Mouse (Mus musculus) intestine, embryonic 15.5 days (tissue): ENCODE measurements around the gene Casc4. TPM values are rescaled to one million over a fixed set of nuclear protein-coding genes. Genes with fewer than 3 reads are reported as not detected.
A peak's percentile ranks its signal among the peaks of the same experiment; 100 is the strongest.
"Not testable (repeated sequence)": the region's sequence is repeated elsewhere in the genome, so short reads cannot be mapped to it uniquely, and the experiment has no call there.

Source experiments
- ATAC-seq: fragments of 200-750 bp; cut with Nextera tagmentation; 2 replicates; pipeline ENCODE4 v1.8.0; 2017; ENCODE audit warnings: moderate TSS enrichment, moderate library complexity
- H3K27ac ChIP-seq: fragments of 300-500 bp; sonication (generic); 2 replicates; pipeline ENCODE4 v1.5.1; 2015; ENCODE audit warnings: mild to moderate bottlenecking, inconsistent platforms
- H3K27me3 ChIP-seq: fragments of 300-500 bp; sonication (generic); replicated peaks from 2 replicates; pipeline ENCODE4 v1.6.1; 2015; ENCODE audit warnings: inconsistent platforms
- H3K36me3 ChIP-seq: fragments of 300-500 bp; sonication (generic); 2 replicates; pipeline ENCODE4 v1.6.1; 2015; ENCODE audit warnings: inconsistent platforms
- H3K4me1 ChIP-seq: fragments of 300-500 bp; sonication (generic); replicated peaks from 2 replicates; pipeline ENCODE4 v1.6.1; 2015; ENCODE audit warnings: inconsistent platforms
- H3K4me2 ChIP-seq: fragments of 300-500 bp; sonication (generic); replicated peaks from 2 replicates; pipeline ENCODE4 v1.6.1; 2015; ENCODE audit warnings: mild to moderate bottlenecking, inconsistent platforms
- H3K4me3 ChIP-seq: fragments of 300-500 bp; sonication (generic); replicated peaks from 2 replicates; pipeline ENCODE4 v1.5.1; 2015; ENCODE audit warnings: inconsistent platforms
- H3K9ac ChIP-seq: fragments of 300-500 bp; sonication (generic); 2 replicates; pipeline ENCODE4 v1.6.1; 2015; ENCODE audit warnings: inconsistent platforms
- H3K9me3 ChIP-seq: fragments of 300-500 bp; sonication (generic); 2 replicates; pipeline ENCODE4 v1.6.1; 2016; ENCODE audit warnings: inconsistent platforms
- WGBS: fragments of 180-500 bp; shearing (Covaris S2); methylation state at CpG from one replicate; pipeline ENCODE4 v1.1.7; 2015; 5-methylcytosine and 5-hydroxymethylcytosine counted together
- polyA plus RNA-seq: library from polyadenylated mRNA; unstranded; fragments of >200 nt; fragmentation: Nextera tagmentation; extraction: Ambion mirVana; gene quantifications from 2 replicates; pipeline ENCODE4 v1.2.1, GENCODE M21; 2015

Gene Casc4
- polyA plus RNA-seq, 1 experiment from 2014 or later = 19.6 TPM

DNA sequence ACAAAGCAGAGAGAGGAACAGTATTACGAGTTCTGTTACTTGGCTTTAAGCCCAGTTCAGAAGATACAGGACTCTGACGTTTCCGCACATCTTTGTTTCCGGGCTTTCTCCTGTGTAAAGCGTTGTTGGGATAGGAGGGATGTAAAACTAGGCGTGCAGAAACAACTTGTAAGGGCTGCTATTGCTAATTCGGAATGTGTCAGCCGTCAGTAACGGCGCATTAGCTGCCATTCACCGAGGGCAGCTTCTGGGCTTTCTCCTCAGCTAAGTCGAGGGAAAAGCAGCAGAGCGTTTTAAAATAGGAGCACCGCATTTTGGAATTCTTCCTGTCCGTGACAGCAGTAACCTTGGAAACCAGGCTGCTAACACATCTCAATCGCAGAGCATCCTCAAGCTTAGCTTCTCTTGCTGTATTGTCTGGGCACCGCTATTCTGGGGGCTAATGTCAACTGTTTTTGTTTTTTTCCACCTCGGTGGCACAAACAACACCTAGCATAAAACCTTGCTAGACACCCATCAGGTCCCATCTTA is 634 bp upstream of the Casc4 start:
- WGBS = under 1% methylated on average over 18 of the region's 18 CpGs

DNA sequence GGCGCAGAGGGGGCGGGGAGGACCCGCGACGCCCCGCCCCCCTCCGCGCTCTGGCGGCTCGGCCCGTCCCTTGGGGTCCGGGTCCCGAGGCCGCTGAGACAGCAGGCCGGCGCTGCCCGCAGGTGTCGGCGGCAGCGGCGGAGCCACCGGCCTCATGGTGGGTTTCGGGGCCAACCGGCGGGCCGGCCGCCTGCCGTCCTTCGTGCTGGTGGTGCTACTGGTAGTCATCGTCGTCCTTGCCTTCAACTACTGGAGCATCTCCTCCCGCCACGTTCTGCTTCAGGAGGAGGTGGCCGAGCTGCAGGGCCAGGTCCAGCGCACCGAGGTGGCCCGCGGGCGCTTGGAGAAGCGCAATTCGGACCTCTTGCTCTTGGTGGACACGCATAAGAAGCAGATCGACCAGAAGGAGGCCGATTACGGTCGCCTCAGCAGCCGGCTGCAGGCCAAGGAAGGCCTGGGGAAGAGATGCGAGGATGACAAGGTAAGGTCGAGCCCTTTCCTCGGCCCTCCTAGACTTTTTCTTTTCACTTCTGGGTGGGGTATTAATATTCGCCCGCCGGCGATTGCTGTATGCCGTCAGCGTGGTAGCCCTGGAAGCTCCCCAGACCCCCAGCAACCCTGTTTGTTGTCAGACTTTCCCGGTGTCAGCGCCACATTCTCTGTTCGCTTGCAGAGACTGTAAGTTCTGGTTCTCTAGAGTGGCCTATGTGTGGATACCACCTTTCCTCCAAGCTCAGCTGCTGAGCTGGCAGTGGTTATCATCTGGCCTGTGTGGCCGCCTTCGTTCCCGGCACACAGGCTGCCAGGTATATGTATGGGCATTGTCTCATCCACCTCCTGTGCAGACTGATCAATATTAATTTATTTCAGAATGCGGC is 520 bp downstream of the Casc4 start:
- ATAC-seq = peak; percentile 26
- Histone ChIP-seq H3K9ac (peak overlapping the region; percentile 81), H3K9me3 (no peaks in the 10 kb centered on the region), H3K4me2 (peak overlapping the region; percentile 82), H3K27ac (peak overlapping the region; percentile 78), H3K27me3 (no peaks in the 10 kb centered on the region), H3K4me1 (0 out of 2 replicates have a peak, but pooled peaks cover 8% of the 10 kb centered on the region), H3K4me3 (peak overlapping the region; percentile 89), H3K36me3 (no peaks in the 10 kb centered on the region)
- under 1% methylated on average over 63 of the region's 63 CpGs for WGBS

More for the DNA sequence above, 634 bp upstream of the Casc4 start:
- Histone ChIP-seq H3K9ac (peak overlapping the region; percentile 81), H3K27me3 (no peaks in the 10 kb centered on the region), H3K4me2 (peak overlapping the region; percentile 82), H3K27ac (peak overlapping the region; percentile 57), H3K9me3 (no peaks in the 10 kb centered on the region), H3K36me3 (no peaks in the 10 kb centered on the region), H3K4me3 (peak overlapping the region; percentile 89), H3K4me1 (0 out of 2 replicates have a peak, but pooled peaks cover 8% of the 10 kb centered on the region)
- no peak for ATAC-seq

DNA sequence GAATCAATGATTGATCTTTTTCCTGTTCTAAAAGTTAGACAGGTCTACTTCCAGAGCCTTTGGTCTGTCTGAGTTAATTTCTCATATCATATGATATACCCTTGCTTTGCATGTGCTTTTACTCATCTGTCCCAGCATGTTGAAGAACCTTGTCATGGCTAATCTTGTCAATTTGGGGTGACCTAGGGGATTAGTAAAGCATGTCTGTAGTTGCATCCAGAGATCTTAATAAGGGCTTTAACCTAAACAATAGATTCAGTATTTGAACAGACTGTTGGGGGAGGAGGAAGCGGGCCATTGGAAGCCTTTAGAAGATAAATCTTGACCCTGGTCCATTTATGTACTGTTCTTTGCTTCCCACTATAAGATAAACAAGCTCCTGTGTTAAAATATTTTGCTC is 12.7 kb downstream of the Casc4 start:
- Histone ChIP-seq H3K27me3 (no peaks in the 10 kb centered on the region), H3K4me1 (no peaks in the 10 kb centered on the region; the same call in 1 of the 2 replicates), H3K4me3 (no peak overlapping the region), H3K27ac (no peak overlapping the region), H3K9me3 (no peaks in the 10 kb centered on the region), H3K9ac (no peak overlapping the region), H3K4me2 (no peak overlapping the region), H3K36me3 (no peaks in the 10 kb centered on the region)
- no peak for ATAC-seq
- 76% methylated on average over 1 of the region's 1 CpGs for WGBS

DNA sequence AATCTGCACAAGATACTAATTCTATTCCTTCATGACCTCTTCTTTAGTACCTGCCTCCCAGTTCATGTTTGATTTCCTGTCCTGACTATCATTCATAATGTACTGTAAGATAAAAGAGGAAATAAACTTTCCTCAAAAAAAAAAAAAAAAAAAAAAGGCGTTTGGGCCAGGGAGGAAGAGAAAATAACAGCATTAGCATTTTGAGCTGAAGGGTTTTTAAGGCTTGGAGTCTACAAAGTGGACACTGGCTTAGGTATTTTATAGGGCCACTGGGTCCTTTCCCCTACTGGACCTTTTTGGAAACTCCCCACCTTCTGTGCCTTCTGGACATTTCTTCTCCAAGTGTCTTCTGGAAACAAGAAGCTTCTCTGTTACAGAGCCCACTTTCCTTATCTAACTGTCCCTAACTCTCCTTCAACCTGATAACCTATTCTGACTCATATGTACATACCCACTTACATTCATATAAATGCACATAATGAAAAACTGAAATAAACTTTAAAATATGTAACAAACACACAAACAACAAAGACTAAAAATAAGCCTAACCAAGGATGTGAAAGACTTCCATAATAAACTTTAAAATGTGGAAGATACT is 18.8 kb downstream of the Casc4 start:
- H3K4me3 ChIP-seq = no peak overlapping the region
- H3K27ac ChIP-seq = no peak overlapping the region
- H3K4me1 ChIP-seq = no peaks in the 10 kb centered on the region
- no peaks in the 10 kb centered on the region for H3K36me3 ChIP-seq
- H3K9ac ChIP-seq = no peak overlapping the region
- WGBS = 46% methylated on average over 1 of the region's 1 CpGs
- no peaks in the 10 kb centered on the region for H3K27me3 ChIP-seq
- ATAC-seq = no peak
- no peak overlapping the region for H3K4me2 ChIP-seq
- no peaks in the 10 kb centered on the region for H3K9me3 ChIP-seq

DNA sequence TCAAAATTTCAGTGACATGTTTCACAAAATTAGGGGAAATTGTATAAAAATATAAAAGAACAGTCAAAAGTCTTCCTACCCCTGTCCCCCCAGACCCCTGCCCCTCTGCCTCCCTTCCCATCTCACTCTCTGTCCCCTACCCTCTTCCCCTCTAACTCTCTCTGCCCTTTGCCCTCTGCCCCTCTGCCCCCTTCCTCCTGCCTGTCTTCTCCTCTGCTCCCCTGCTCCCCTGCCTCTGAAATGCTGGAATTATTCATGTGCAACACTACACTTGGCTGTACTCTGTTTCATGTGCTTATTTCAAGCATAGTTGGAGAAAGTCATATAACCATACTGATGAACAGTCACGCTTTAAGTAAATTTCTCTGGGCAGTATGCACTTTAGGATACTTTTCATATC is 19.6 kb downstream of the Casc4 start:
- Histone ChIP-seq H3K9me3 (no peaks in the 10 kb centered on the region), H3K4me1 (no peaks in the 10 kb centered on the region), H3K4me2 (no peak overlapping the region), H3K9ac (no peak overlapping the region), H3K36me3 (no peaks in the 10 kb centered on the region), H3K27me3 (no peaks in the 10 kb centered on the region), H3K4me3 (no peak overlapping the region), H3K27ac (no peak overlapping the region)
- WGBS = 96% methylated on average over 1 of the region's 1 CpGs
- ATAC-seq = no peak

DNA sequence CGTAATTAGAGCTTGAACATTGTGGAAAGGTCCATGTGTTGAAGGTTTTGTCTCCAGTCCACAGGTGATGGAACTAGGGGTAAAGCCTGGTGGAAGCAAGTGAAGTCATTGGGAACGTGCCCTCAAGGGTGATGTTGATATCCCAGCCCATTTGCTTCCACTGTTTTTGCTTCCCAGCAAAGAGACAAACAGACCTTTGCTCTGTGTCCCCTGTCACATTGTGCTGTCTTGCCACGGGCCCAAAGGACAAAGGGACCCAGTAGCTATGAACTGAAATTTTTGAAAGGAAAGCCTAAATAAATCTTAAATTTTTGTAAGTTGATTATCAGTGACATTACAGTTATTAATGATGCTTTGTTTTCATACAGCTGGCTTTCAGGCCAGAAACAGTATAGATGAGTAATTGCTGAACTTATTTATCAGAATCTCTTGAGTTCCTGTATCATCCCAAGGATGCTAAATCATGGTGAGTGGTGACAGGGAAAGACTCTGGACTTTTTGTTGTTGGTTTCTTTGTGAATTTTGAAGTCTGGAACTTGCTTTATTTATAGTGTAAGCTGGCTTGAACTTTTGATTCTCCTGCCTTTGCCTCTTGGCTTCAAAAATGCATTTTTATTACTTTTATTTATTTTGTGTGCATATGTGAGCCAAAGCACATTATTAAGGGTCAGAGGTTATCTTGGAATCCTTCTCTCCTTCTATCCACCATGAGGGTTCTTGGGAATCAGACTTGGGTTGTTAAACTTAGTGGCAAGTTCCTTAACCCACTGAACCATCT is 22.1 kb downstream of the Casc4 start:
- no peaks in the 10 kb centered on the region for H3K36me3 ChIP-seq
- 82% methylated on average over 3 of the region's 3 CpGs for WGBS
- H3K4me2 ChIP-seq = no peak overlapping the region
- H3K27ac ChIP-seq = no peak overlapping the region
- ATAC-seq = no peak
- H3K4me1 ChIP-seq = no peaks in the 10 kb centered on the region
- no peaks in the 10 kb centered on the region for H3K27me3 ChIP-seq
- no peak overlapping the region for H3K9ac ChIP-seq
- no peak overlapping the region for H3K4me3 ChIP-seq
- no peaks in the 10 kb centered on the region for H3K9me3 ChIP-seq

DNA sequence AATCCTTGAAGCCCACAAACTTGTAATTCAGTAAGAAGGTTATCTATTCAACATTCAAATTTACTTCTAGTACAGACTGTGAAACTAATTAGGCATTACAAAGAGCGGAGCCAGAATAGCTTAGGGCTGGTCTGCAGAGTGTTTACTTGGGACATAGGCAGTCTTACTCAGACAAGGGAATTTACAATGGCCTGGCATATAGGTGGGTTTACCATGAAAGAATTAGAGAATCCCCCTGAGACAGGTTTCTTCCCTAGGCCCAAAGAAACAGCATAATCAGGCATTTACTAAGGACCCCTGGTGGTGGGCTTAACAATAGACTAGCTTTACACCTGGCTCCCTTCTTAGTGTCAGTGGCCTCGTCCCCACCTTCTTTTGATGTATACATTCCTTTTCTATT is 28.5 kb downstream of the Casc4 start:
- WGBS = 81% methylated on average over 2 of the region's 2 CpGs
- no peak for ATAC-seq
- H3K4me1 ChIP-seq = no peaks in the 10 kb centered on the region

DNA sequence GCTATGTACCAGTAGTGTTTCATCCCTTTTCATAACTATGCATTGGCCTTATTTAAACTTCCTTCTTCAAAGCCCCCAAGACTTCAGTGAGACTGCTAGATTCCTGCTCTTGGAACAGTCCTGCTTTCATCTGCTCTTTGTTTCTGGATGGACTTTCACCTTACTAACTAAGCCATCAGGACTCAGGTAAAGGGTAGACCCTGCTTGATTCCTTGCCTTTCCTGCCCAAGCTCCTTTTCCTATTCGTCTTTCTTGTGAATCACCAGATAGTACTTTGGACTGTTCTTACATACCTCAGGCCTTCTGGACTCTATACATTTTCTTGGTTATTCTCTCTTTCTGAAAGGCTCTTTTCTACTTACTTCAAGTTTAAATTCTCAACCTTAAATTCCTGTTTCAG is 30.1 kb downstream of the Casc4 start:
- ATAC-seq = peak; percentile 62
- Histone ChIP-seq H3K27ac (no peak overlapping the region), H3K36me3 (no peaks in the 10 kb centered on the region), H3K9ac (no peak overlapping the region), H3K9me3 (no peaks in the 10 kb centered on the region), H3K4me1 (no peaks in the 10 kb centered on the region), H3K4me2 (no peak overlapping the region), H3K4me3 (no peak overlapping the region), H3K27me3 (no peaks in the 10 kb centered on the region)
- WGBS = 65% methylated on average over 1 of the region's 1 CpGs

More for the DNA sequence above, 28.5 kb downstream of the Casc4 start:
- no peak overlapping the region for H3K9ac ChIP-seq
- H3K27ac ChIP-seq = no peak overlapping the region
- no peaks in the 10 kb centered on the region for H3K27me3 ChIP-seq
- no peaks in the 10 kb centered on the region for H3K9me3 ChIP-seq
- H3K36me3 ChIP-seq = no peaks in the 10 kb centered on the region
- H3K4me3 ChIP-seq = no peak overlapping the region
- H3K4me2 ChIP-seq = no peak overlapping the region

DNA sequence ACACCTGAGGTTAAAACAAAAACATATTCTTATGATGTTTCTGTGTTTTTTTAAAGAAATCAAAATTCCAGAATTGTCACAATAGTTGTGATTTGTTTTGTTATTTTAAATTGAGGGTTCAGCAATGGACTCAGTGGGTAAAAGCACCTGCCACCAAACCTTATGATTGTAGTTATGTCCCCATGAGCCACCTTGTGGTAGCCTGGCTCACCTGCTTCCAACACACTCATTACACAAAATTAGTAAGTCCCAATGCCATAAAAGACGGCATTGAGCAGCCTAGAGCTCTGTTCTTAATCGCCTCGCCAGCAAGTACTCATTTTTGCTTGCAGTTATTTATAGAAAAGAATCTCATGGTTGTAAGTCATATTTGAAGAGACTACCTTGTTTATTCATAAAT is 43.2 kb downstream of the Casc4 start:
- no peaks in the 10 kb centered on the region for H3K9me3 ChIP-seq
- peaks cover 2% of the 10 kb centered on the region; the same call in 1 of the 2 replicates for H3K36me3 ChIP-seq
- no peaks in the 10 kb centered on the region for H3K4me1 ChIP-seq
- no peak overlapping the region for H3K27ac ChIP-seq
- H3K4me2 ChIP-seq = no peak overlapping the region
- ATAC-seq = no peak
- H3K27me3 ChIP-seq = no peaks in the 10 kb centered on the region
- 75% methylated on average over 3 of the region's 3 CpGs for WGBS
- no peak overlapping the region for H3K4me3 ChIP-seq
- H3K9ac ChIP-seq = no peak overlapping the region

DNA sequence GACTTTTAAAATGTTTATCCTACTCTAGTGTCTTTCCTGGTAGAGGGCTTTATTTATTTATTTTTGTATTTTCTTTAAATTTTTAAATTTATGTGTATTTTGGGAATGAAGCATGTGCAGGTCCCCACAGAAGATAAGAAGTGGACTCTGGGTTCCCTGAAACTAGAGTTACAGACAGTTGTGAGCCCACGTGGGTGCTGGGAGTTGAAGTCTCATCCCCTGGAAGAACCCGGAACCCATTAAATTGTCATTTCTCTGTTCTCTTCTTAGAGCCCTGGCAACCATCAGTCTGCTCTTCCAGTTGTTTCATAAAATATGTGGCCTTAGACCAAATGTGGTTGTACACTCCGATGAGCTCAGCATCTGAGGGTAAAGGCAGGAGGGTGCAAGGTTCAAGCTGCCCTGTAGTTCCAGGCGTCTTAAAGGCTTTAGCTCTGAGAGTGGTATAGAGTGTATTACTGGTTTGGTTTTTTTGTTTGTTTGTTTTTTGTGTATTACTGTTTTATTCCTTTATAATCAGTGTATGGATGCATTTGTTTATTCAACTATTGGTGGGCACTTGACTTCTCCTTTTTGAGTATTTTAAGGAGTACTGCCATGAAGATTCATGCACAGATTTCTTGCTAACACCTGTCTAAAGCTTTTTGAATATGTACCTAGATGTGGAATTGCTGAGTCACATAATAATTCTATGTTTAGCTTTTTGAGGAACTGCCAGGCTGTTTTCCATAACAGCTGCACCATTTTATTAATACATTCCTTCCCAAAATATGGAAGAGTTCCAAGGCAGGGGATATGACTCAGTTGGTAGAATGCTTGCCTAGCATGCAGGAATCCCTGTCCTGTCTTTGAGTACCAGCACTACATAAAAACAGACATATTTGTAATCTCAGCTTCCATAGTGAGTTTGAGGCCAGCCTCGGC is 49.5 kb downstream of the Casc4 start:
- no peak overlapping the region for H3K4me2 ChIP-seq
- no peak for ATAC-seq
- WGBS = 80% methylated on average over 5 of the region's 5 CpGs
- no peak overlapping the region for H3K27ac ChIP-seq
- H3K4me3 ChIP-seq = no peak overlapping the region
- no peaks in the 10 kb centered on the region for H3K36me3 ChIP-seq
- H3K27me3 ChIP-seq = no peaks in the 10 kb centered on the region
- no peak overlapping the region for H3K9ac ChIP-seq
- no peaks in the 10 kb centered on the region for H3K4me1 ChIP-seq
- H3K9me3 ChIP-seq = no peaks in the 10 kb centered on the region

DNA sequence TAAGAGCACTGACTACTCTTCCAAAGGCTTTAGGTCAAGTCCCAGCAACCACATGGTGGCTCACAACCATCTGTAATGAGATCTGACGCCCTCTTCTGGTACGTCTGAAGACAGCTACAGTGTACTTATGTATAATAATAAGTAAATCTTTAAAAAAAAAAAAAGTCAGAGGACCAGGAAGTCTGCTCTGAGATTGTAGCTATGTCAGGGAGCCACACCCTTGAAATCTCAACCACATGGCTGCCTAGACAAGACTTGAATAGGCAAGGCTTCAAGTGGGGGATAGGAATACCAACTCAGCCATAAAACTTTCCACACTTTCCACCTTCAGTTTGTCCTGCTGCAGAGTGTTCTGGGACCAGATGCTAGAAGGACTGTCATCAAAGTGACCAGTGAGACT is 70.9 kb downstream of the Casc4 start:
- H3K4me2 ChIP-seq, ATAC-seq, H3K9me3 ChIP-seq, H3K27ac ChIP-seq, H3K9ac ChIP-seq, H3K4me3 ChIP-seq, H3K36me3 ChIP-seq, H3K4me1 ChIP-seq, H3K27me3 ChIP-seq: not testable (repeated sequence)
- 86% methylated on average over 2 of the region's 2 CpGs for WGBS
